Mouse (Mus musculus) hindbrain, embryonic 13.5 days (tissue): ENCODE measurements around the gene Kirrel3. TPM values are rescaled to one million over a fixed set of nuclear protein-coding genes. Genes with fewer than 3 reads are reported as not detected.

Experiments used
- ATAC-seq: fragments of 200-750 bp; cut with Nextera tagmentation; 2 replicates; pipeline ENCODE4 v1.8.0; 2017; ENCODE audit warnings: moderate TSS enrichment; ENCODE audit not compliant: low FRiP score
- H3K27ac ChIP-seq: fragments of 300-500 bp; sonication (generic); 2 replicates; pipeline ENCODE4 v1.5.1; 2015; ENCODE audit warnings: inconsistent platforms, mild to moderate bottlenecking, moderate library complexity
- H3K27me3 ChIP-seq: fragments of 300-500 bp; sonication (generic); 2 replicates; pipeline ENCODE4 v1.6.1; 2015; ENCODE audit warnings: mild to moderate bottlenecking, inconsistent platforms
- H3K36me3 ChIP-seq: fragments of 300-500 bp; sonication (generic); 2 replicates; pipeline ENCODE4 v1.6.1; 2015; ENCODE audit warnings: mild to moderate bottlenecking, inconsistent platforms
- H3K4me1 ChIP-seq: fragments of 300-500 bp; sonication (generic); replicated peaks from 2 replicates; pipeline ENCODE4 v1.6.1; 2015; ENCODE audit warnings: inconsistent platforms
- H3K4me2 ChIP-seq: fragments of 300-500 bp; sonication (generic); 2 replicates; pipeline ENCODE4 v1.6.1; 2015; ENCODE audit warnings: inconsistent platforms, mild to moderate bottlenecking, moderate library complexity
- H3K4me3 ChIP-seq: fragments of 300-500 bp; sonication (generic); 2 replicates; pipeline ENCODE4 v1.5.1; 2015; ENCODE audit warnings: mild to moderate bottlenecking, inconsistent platforms
- H3K9ac ChIP-seq: fragments of 300-500 bp; sonication (generic); 2 replicates; pipeline ENCODE4 v1.6.1; 2015; ENCODE audit warnings: mild to moderate bottlenecking, inconsistent platforms
- H3K9me3 ChIP-seq: fragments of 300-500 bp; sonication (generic); 2 replicates; pipeline ENCODE4 v1.6.1; 2016; ENCODE audit warnings: inconsistent platforms
- WGBS: fragments of 180-500 bp; shearing (Covaris S2); methylation state at CpG from one replicate; pipeline ENCODE4 v1.1.7; 2015; 5-methylcytosine and 5-hydroxymethylcytosine counted together
- polyA plus RNA-seq: library from polyadenylated mRNA; unstranded; fragments of >200 nt; fragmentation: Nextera tagmentation; extraction: Ambion mirVana; gene quantifications from 2 replicates; pipeline ENCODE4 v1.2.1, GENCODE M21; 2015

Gene Kirrel3
- polyA plus RNA-seq, 1 experiment from 2014 or later = 26.2 TPM

DNA sequence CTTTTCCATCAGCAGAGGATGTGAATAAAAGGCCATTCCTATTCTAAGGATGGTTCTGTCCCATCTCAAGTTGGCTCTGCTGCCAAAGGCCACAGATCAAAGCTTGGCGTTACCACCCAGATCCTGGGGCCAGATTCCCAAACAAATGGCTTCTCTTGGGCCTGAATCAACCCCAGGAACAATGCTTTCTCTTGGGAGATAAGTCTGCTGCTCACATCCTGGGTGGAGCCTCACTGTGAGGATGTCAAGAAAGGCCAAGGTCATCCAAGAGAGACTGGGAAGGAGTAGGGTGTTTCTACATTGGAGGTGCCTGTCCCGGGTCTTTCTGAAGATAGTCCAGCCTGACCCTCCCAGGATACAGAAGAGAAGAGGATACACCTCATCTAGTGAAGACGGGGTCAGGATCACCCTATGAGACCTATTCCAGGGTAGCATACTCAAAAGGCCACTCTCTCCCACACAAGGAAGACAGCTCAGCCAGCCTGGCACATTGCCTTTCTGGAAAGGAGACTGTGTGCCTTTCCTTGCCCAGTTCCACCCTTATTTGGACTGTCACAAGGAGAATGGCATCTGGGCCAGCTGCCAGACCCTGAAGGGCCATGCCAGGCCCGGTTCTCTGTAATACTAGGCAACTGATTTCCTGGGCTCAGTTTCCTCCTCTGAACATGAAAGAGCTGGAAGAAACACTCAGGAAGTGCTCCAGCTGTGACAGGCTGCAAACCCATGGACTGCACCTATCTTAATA is 507.9 kb downstream of the Kirrel3 start:
- H3K27me3 ChIP-seq = no peaks in the 10 kb centered on the region
- WGBS = 69% methylated on average over 4 of the region's 4 CpGs
- no peak overlapping the region for H3K4me3 ChIP-seq
- H3K36me3 ChIP-seq = 0 out of 2 replicates have a peak, but pooled peaks cover 3% of the 10 kb centered on the region
- no peak overlapping the region for H3K9ac ChIP-seq
- H3K4me1 ChIP-seq = peaks cover 30% of the 10 kb centered on the region
- H3K9me3 ChIP-seq = no peaks in the 10 kb centered on the region
- H3K4me2 ChIP-seq = no peak overlapping the region
- peak; percentile 30; the same call in 1 of the 2 replicates for ATAC-seq
- H3K27ac ChIP-seq = no peak overlapping the region

GRCm38 (mm10) chr9:34995078-34995477 is 509.4 kb downstream of the Kirrel3 start:
- Histone ChIP-seq H3K4me3 (no peak overlapping the region), H3K36me3 (0 out of 2 replicates have a peak, but pooled peaks cover 3% of the 10 kb centered on the region), H3K27ac (no peak overlapping the region), H3K27me3 (no peaks in the 10 kb centered on the region; the same call in 1 of the 2 replicates), H3K4me2 (no peak overlapping the region), H3K9ac (no peak overlapping the region), H3K9me3 (no peaks in the 10 kb centered on the region), H3K4me1 (peaks cover 30% of the 10 kb centered on the region)
- 85% methylated on average over 2 of the region's 2 CpGs for WGBS
- ATAC-seq = no peak

- 40% methylated on average over 15 of the region's 15 CpGs for WGBS
- no peaks in the 10 kb centered on the region for H3K9me3 ChIP-seq
- peak; percentile 57 for ATAC-seq
- peaks cover 30% of the 10 kb centered on the region for H3K4me1 ChIP-seq
- no peaks in the 10 kb centered on the region; the same call in 1 of the 2 replicates for H3K27me3 ChIP-seq
- H3K9ac ChIP-seq = no peak overlapping the region
- peak overlapping the region; percentile 64 for H3K27ac ChIP-seq
- H3K4me2 ChIP-seq = no peak overlapping the region
- 0 out of 2 replicates have a peak, but pooled peaks cover 3% of the 10 kb centered on the region for H3K36me3 ChIP-seq
- H3K4me3 ChIP-seq = no peak overlapping the region
Measured at GRCm38 (mm10) chr9:34995660-34996378, 510.1 kb downstream of the Kirrel3 start.

GRCm38 (mm10) chr9:34997880-34998865 is 512.5 kb downstream of the Kirrel3 start:
- 37% methylated on average over 9 of the region's 9 CpGs for whole genome bisulfite sequencing
- H3K36me3 ChIP-seq = no peaks in the 10 kb centered on the region
- H3K4me2 ChIP-seq = no peak overlapping the region
- no peak for ATAC-seq
- H3K9ac ChIP-seq = no peak overlapping the region
- H3K27ac ChIP-seq = peak overlapping the region; percentile 8; the same call in 1 of the 2 replicates
- H3K4me3 ChIP-seq = no peak overlapping the region
- no peaks in the 10 kb centered on the region for H3K9me3 ChIP-seq
- H3K27me3 ChIP-seq = no peaks in the 10 kb centered on the region; the same call in 1 of the 2 replicates
- peaks cover 30% of the 10 kb centered on the region for H3K4me1 ChIP-seq

DNA sequence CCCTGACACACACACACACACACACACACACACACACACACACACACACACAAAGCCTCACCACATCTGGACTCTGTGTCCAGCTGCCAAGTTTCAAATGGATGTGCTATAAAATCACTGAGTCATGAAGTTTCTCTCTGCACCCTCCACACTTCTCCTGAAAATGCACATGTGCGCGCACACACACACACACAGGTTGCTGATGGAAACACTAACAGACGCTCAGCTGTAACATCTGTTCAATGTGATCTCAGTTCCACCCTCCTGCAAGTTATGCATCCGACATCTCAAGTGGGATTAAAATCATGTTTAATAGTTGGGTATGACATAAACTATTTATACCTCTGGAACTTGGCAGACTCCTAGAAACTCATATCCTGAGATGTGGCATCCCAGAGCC is 518.4 kb downstream of the Kirrel3 start:
- Histone ChIP-seq H3K9me3 (no peaks in the 10 kb centered on the region), H3K27me3 (peaks cover 8% of the 10 kb centered on the region; the same call in 1 of the 2 replicates), H3K4me3 (no peak overlapping the region), H3K4me1 (0 out of 2 replicates have a peak, but pooled peaks cover 6% of the 10 kb centered on the region), H3K9ac (no peak overlapping the region), H3K4me2 (no peak overlapping the region), H3K36me3 (no peaks in the 10 kb centered on the region), H3K27ac (no peak overlapping the region)
- ATAC-seq = no peak
- 89% methylated on average over 4 of the region's 4 CpGs for WGBS

- Histone ChIP-seq H3K27me3 (0 out of 2 replicates have a peak, but pooled peaks cover 10% of the 10 kb centered on the region), H3K27ac (no peak overlapping the region), H3K36me3 (no peaks in the 10 kb centered on the region), H3K4me1 (0 out of 2 replicates have a peak, but pooled peaks cover 6% of the 10 kb centered on the region), H3K9me3 (no peaks in the 10 kb centered on the region), H3K9ac (no peak overlapping the region), H3K4me3 (no peak overlapping the region), H3K4me2 (no peak overlapping the region)
- no peak for ATAC-seq
- WGBS = 82% methylated on average over 14 of the region's 14 CpGs
Measured at GRCm38 (mm10) chr9:35007697-35008341, 522.1 kb downstream of the Kirrel3 start.

DNA sequence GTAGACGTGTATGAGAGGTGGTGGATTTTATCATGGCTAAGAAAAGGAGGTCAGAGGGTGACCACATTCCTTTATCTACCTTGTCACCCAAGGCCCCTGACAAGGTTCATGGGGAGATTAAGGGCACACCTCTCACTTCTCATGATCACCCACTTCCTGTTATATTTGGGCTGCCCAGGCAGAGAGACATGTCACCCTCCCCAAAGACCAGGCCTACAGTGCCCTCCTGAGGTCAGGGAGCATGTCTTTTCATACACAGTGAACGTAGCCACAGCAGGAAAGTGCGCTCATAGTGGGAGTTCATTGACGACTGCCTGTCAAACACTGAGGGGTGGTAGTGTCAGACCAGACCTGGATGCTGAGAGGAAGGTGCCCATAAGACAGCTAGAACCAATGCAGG is 531.1 kb downstream of the Kirrel3 start:
- Histone ChIP-seq H3K4me1 (peaks cover 27% of the 10 kb centered on the region), H3K4me2 (no peak overlapping the region), H3K36me3 (no peaks in the 10 kb centered on the region), H3K27me3 (peaks cover 9% of the 10 kb centered on the region; the same call in 1 of the 2 replicates), H3K9ac (no peak overlapping the region), H3K27ac (peak overlapping the region; percentile 60; the same call in 1 of the 2 replicates), H3K4me3 (no peak overlapping the region), H3K9me3 (no peaks in the 10 kb centered on the region)
- ATAC-seq = 0 out of 2 replicates have a peak, but pooled peaks have one; percentile 12
- WGBS = 44% methylated on average over 4 of the region's 4 CpGs

GRCm38 (mm10) chr9:35017563-35017962 is 531.9 kb downstream of the Kirrel3 start:
- Histone ChIP-seq H3K27me3 (peaks cover 9% of the 10 kb centered on the region; the same call in 1 of the 2 replicates), H3K36me3 (no peaks in the 10 kb centered on the region), H3K4me2 (peak overlapping the region; percentile 40), H3K9me3 (no peaks in the 10 kb centered on the region), H3K27ac (peak overlapping the region; percentile 60; the same call in 1 of the 2 replicates), H3K9ac (peak overlapping the region; percentile 19; the same call in 1 of the 2 replicates), H3K4me1 (peaks cover 27% of the 10 kb centered on the region), H3K4me3 (0 out of 2 replicates have a peak overlapping the region, but pooled peaks have one; percentile 2)
- ATAC-seq = peak; percentile 71
- 20% methylated on average over 13 of the region's 13 CpGs for WGBS

DNA sequence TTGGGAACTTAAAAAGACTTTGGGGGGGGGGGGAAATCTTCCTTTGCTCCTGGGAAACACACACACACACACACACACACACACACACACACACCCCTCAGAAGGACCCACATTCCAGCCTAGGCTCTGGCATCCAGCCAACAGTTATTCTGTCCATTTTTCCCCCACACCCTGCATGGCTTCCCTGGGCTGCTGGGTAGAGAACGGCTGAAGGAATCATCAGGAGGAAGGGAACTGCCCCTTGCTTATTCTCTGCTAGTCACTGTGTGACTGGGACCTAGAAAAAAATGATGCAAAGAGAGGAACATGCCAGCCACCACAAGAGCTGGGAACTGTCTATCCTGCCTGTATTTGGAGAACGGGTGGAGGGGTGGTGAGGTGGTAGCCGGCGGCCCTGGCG is 532.4 kb downstream of the Kirrel3 start:
- Histone ChIP-seq H3K36me3 (no peaks in the 10 kb centered on the region), H3K4me3 (no peak overlapping the region), H3K27ac (0 out of 2 replicates have a peak overlapping the region, but pooled peaks have one; percentile 60), H3K4me1 (peaks cover 27% of the 10 kb centered on the region), H3K9ac (no peak overlapping the region; the same call in 1 of the 2 replicates), H3K4me2 (peak overlapping the region; percentile 40; the same call in 1 of the 2 replicates), H3K27me3 (peaks cover 9% of the 10 kb centered on the region; the same call in 1 of the 2 replicates), H3K9me3 (no peaks in the 10 kb centered on the region)
- 61% methylated on average over 5 of the region's 5 CpGs for WGBS
- peak; percentile 18; the same call in 1 of the 2 replicates for ATAC-seq

DNA sequence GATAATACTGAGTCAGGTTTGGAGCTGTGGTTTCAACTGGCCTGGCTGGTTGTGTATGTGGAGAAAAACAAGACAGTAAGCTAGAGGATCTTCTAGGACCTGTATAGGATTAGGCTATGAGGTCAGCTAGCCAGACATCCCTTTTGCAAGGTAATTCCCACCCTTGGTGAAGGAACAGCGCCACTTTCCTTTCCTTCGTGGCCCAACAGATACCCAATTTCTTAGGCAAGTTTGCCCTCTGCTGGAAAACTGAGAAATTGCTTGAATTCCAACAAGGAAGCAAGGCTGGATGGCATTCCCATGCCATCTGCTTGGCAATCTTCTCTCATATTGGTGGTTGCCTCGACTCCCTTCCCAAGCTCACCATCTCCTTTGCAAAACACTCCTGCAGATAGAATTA is 533.7 kb downstream of the Kirrel3 start:
- no peak overlapping the region for H3K4me2 ChIP-seq
- H3K9ac ChIP-seq = no peak overlapping the region
- WGBS = 11% methylated on average over 3 of the region's 3 CpGs
- peaks cover 14% of the 10 kb centered on the region; the same call in 1 of the 2 replicates for H3K27me3 ChIP-seq
- no peaks in the 10 kb centered on the region for H3K9me3 ChIP-seq
- no peaks in the 10 kb centered on the region for H3K36me3 ChIP-seq
- no peak overlapping the region for H3K27ac ChIP-seq
- peak; percentile 37 for ATAC-seq
- H3K4me3 ChIP-seq = no peak overlapping the region
- peaks cover 28% of the 10 kb centered on the region for H3K4me1 ChIP-seq
